Mouse (Mus musculus) kidney, embryonic 14.5 days (tissue): ENCODE results near the gene Sh3rf1. TPM values are rescaled to one million over a fixed set of nuclear protein-coding genes. Genes with fewer than 3 reads are reported as not detected.

Experiments used
- ATAC-seq: fragments of 200-750 bp; cut with Nextera tagmentation; 2 replicates; pipeline ENCODE4 v1.8.0; 2017; ENCODE audit warnings: moderate number of reproducible peaks, mild to moderate bottlenecking, moderate TSS enrichment, moderate library complexity; ENCODE audit not compliant: low FRiP score, low TSS enrichment
- H3K27ac ChIP-seq: fragments of 300-500 bp; sonication (generic); 2 replicates; pipeline ENCODE4 v1.5.1; 2014; ENCODE audit warnings: low read depth, mild to moderate bottlenecking, low read length, moderate library complexity, mixed read lengths
- H3K27me3 ChIP-seq: fragments of 300-500 bp; sonication (generic); 2 replicates; pipeline ENCODE4 v1.6.1; 2014; ENCODE audit warnings: mild to moderate bottlenecking, low read length; ENCODE audit not compliant: control insufficient read depth, insufficient read depth
- H3K36me3 ChIP-seq: fragments of 300-500 bp; sonication (generic); 2 replicates; pipeline ENCODE4 v1.6.1; 2014; ENCODE audit warnings: low read length, mixed read lengths; ENCODE audit not compliant: control insufficient read depth, insufficient read depth
- H3K4me1 ChIP-seq: fragments of 300-500 bp; sonication (generic); 2 replicates; pipeline ENCODE4 v1.6.1; 2014; ENCODE audit warnings: low read length, mixed read lengths; ENCODE audit not compliant: control insufficient read depth, insufficient read depth
- H3K4me2 ChIP-seq: fragments of 300-500 bp; sonication (generic); replicated peaks from 2 replicates; pipeline ENCODE4 v1.6.1; 2014; ENCODE audit warnings: low read depth, mild to moderate bottlenecking, low read length
- H3K4me3 ChIP-seq: fragments of 300-500 bp; sonication (generic); 2 replicates; pipeline ENCODE4 v1.5.1; 2014; ENCODE audit warnings: mild to moderate bottlenecking, low read length
- H3K9ac ChIP-seq: fragments of 300-500 bp; sonication (generic); 2 replicates; pipeline ENCODE4 v1.6.1; 2014; ENCODE audit warnings: low read depth, mild to moderate bottlenecking, low read length, moderate library complexity
- H3K9me3 ChIP-seq: fragments of 300-500 bp; sonication (generic); 2 replicates; pipeline ENCODE4 v1.6.1; 2016; ENCODE audit warnings: low read length; ENCODE audit not compliant: control insufficient read depth
- WGBS: fragments of 180-500 bp; shearing (Covaris S2); extraction: QIAGEN DNeasy Blood & Tissue Kit; methylation state at CpG from one replicate; pipeline ENCODE4 v1.1.7; 2014; 5-methylcytosine and 5-hydroxymethylcytosine counted together
- polyA plus RNA-seq: library from polyadenylated mRNA; unstranded; fragments of >200 nt; fragmentation: Nextera tagmentation; extraction: Ambion mirVana; gene quantifications from 2 replicates; pipeline ENCODE4 v1.2.1, GENCODE M21; 2014

Sh3rf1 gene
- polyA plus RNA-seq, 1 experiment from 2014 or later: 25.9 TPM

- H3K27me3 ChIP-seq: no peaks in the 10 kb centered on the region
- H3K9me3 ChIP-seq: no peaks in the 10 kb centered on the region
- 52% methylated on average over 12 of the region's 12 CpGs for WGBS
- H3K9ac ChIP-seq: no peak overlapping the region
- H3K4me2 ChIP-seq: peak overlapping the region; percentile 21; the same call in 1 of the 2 replicates
- peaks cover 43% of the 10 kb centered on the region for H3K4me1 ChIP-seq
- H3K27ac ChIP-seq: no peak overlapping the region
- H3K4me3 ChIP-seq: no peak overlapping the region
- no peak for ATAC-seq
- H3K36me3 ChIP-seq: peaks cover 5% of the 10 kb centered on the region; the same call in 1 of the 2 replicates
These were observed 6.0 kb downstream of the Sh3rf1 start for GRCm38 (mm10) chr8:61229511-61230195.

- no peak for ATAC-seq
- 94% methylated on average over 11 of the region's 11 CpGs for WGBS
- Histone ChIP-seq H3K9ac (no peak overlapping the region), H3K9me3 (no peaks in the 10 kb centered on the region), H3K27ac (no peak overlapping the region), H3K27me3 (no peaks in the 10 kb centered on the region), H3K36me3 (peaks cover 5% of the 10 kb centered on the region; the same call in 1 of the 2 replicates), H3K4me3 (no peak overlapping the region), H3K4me2 (no peak overlapping the region), H3K4me1 (peaks cover 42% of the 10 kb centered on the region)
These were observed 7.4 kb downstream of the Sh3rf1 start for GRCm38 (mm10) chr8:61230881-61231755.

GRCm38 (mm10) chr8:61235499-61235898, 11.8 kb downstream of the Sh3rf1 start:
- Histone ChIP-seq H3K9ac (no peak overlapping the region), H3K4me3 (no peak overlapping the region), H3K4me1 (peaks cover 14% of the 10 kb centered on the region), H3K9me3 (no peaks in the 10 kb centered on the region), H3K27me3 (no peaks in the 10 kb centered on the region), H3K27ac (no peak overlapping the region), H3K4me2 (no peak overlapping the region), H3K36me3 (peaks cover 4% of the 10 kb centered on the region; the same call in 1 of the 2 replicates)
- WGBS: 84% methylated on average over 5 of the region's 5 CpGs
- no peak for ATAC-seq

GRCm38 (mm10) chr8:61236506-61237268, 13.0 kb downstream of the Sh3rf1 start:
- Histone ChIP-seq H3K9ac (no peak overlapping the region), H3K27ac (no peak overlapping the region), H3K9me3 (no peaks in the 10 kb centered on the region), H3K4me1 (peaks cover 14% of the 10 kb centered on the region), H3K4me2 (no peak overlapping the region), H3K36me3 (peaks cover 4% of the 10 kb centered on the region; the same call in 1 of the 2 replicates), H3K27me3 (no peaks in the 10 kb centered on the region), H3K4me3 (no peak overlapping the region)
- 55% methylated on average over 9 of the region's 9 CpGs for WGBS
- ATAC-seq: no peak

GRCm38 (mm10) chr8:61239576-61239975, 15.9 kb downstream of the Sh3rf1 start:
- Histone ChIP-seq H3K4me2 (no peak overlapping the region), H3K4me3 (no peak overlapping the region), H3K9ac (no peak overlapping the region), H3K27me3 (no peaks in the 10 kb centered on the region), H3K27ac (no peak overlapping the region), H3K9me3 (no peaks in the 10 kb centered on the region), H3K36me3 (peaks cover 4% of the 10 kb centered on the region; the same call in 1 of the 2 replicates), H3K4me1 (peaks cover 14% of the 10 kb centered on the region)
- WGBS: 77% methylated on average over 3 of the region's 3 CpGs
- no peak for ATAC-seq

GRCm38 (mm10) chr8:61241229-61241628, 17.6 kb downstream of the Sh3rf1 start:
- WGBS: 69% methylated on average over 8 of the region's 8 CpGs
- Histone ChIP-seq H3K27me3 (no peaks in the 10 kb centered on the region), H3K36me3 (peaks cover 4% of the 10 kb centered on the region; the same call in 1 of the 2 replicates), H3K27ac (no peak overlapping the region), H3K9me3 (no peaks in the 10 kb centered on the region), H3K4me3 (no peak overlapping the region), H3K9ac (no peak overlapping the region), H3K4me1 (peaks cover 7% of the 10 kb centered on the region; the same call in 1 of the 2 replicates), H3K4me2 (no peak overlapping the region)
- ATAC-seq: no peak

GRCm38 (mm10) chr8:61242896-61243295, 19.2 kb downstream of the Sh3rf1 start:
- Histone ChIP-seq H3K4me2 (no peak overlapping the region), H3K4me3 (no peak overlapping the region), H3K27ac (no peak overlapping the region), H3K9ac (no peak overlapping the region), H3K27me3 (no peaks in the 10 kb centered on the region), H3K4me1 (no peaks in the 10 kb centered on the region), H3K9me3 (no peaks in the 10 kb centered on the region), H3K36me3 (peaks cover 4% of the 10 kb centered on the region; the same call in 1 of the 2 replicates)
- no peak for ATAC-seq
- WGBS: 97% methylated on average over 19 of the region's 19 CpGs

GRCm38 (mm10) chr8:61243491-61243890, 19.8 kb downstream of the Sh3rf1 start:
- no peak overlapping the region for H3K9ac ChIP-seq
- H3K27ac ChIP-seq: no peak overlapping the region
- WGBS: 87% methylated on average over 5 of the region's 5 CpGs
- no peak overlapping the region for H3K4me3 ChIP-seq
- 0 out of 2 replicates have a peak, but pooled peaks cover under 1% of the 10 kb centered on the region for H3K9me3 ChIP-seq
- no peak for ATAC-seq
- no peak overlapping the region for H3K4me2 ChIP-seq
- H3K36me3 ChIP-seq: no peaks in the 10 kb centered on the region
- H3K4me1 ChIP-seq: no peaks in the 10 kb centered on the region
- H3K27me3 ChIP-seq: no peaks in the 10 kb centered on the region
